Mouse (Mus musculus) limb, embryonic 14.5 days (tissue): Measurements from ENCODE around the gene Mcts2. TPM values are rescaled to one million over a fixed set of nuclear protein-coding genes. Genes with fewer than 3 reads are reported as not detected.
"Not testable (repeated sequence)": the region's sequence is repeated elsewhere in the genome, so short reads cannot be mapped to it uniquely, and the experiment has no call there.

ENCODE experiments used
- ATAC-seq: fragments of 200-750 bp; cut with Nextera tagmentation; 2 replicates; pipeline ENCODE4 v1.8.0; 2017; ENCODE audit warnings: low read depth, moderate number of reproducible peaks, moderate TSS enrichment; ENCODE audit not compliant: low FRiP score
- DNase-seq: peaks from one replicate; pipeline ENCODE4 v3.0.0-alpha.2; 2015; ENCODE audit warnings: low spot score
- H3K27ac ChIP-seq: fragments of 300-500 bp; sonication (generic); replicated peaks from 2 replicates; pipeline ENCODE4 v1.5.1; 2014; ENCODE audit warnings: low read depth, mild to moderate bottlenecking, low read length, moderate library complexity, mixed read lengths
- H3K27me3 ChIP-seq: fragments of 300-500 bp; sonication (generic); 2 replicates; pipeline ENCODE4 v1.6.1; 2014; ENCODE audit warnings: low read length, mixed read lengths; ENCODE audit not compliant: control insufficient read depth, insufficient read depth
- H3K36me3 ChIP-seq: fragments of 300-500 bp; sonication (generic); 2 replicates; pipeline ENCODE4 v1.6.1; 2014; ENCODE audit warnings: mild to moderate bottlenecking, low read length, moderate library complexity, mixed read lengths; ENCODE audit not compliant: control insufficient read depth, insufficient read depth
- H3K4me1 ChIP-seq: fragments of 300-500 bp; sonication (generic); 2 replicates; pipeline ENCODE4 v1.6.1; 2014; ENCODE audit warnings: antibody characterized with exemption, low read length, mixed read lengths; ENCODE audit not compliant: control insufficient read depth, insufficient read depth
- H3K4me2 ChIP-seq: fragments of 300-500 bp; sonication (generic); replicated peaks from 2 replicates; pipeline ENCODE4 v1.6.1; 2014; ENCODE audit warnings: low read depth, mild to moderate bottlenecking, low read length, moderate library complexity; ENCODE audit not compliant: severe bottlenecking
- H3K4me3 ChIP-seq: fragments of 300-500 bp; sonication (generic); replicated peaks from 2 replicates; pipeline ENCODE4 v1.5.1; 2014; ENCODE audit warnings: low read length
- H3K9ac ChIP-seq: fragments of 300-500 bp; sonication (generic); 2 replicates; pipeline ENCODE4 v1.6.1; 2014; ENCODE audit warnings: mild to moderate bottlenecking, low read depth, low read length, moderate library complexity; ENCODE audit not compliant: severe bottlenecking
- H3K9me3 ChIP-seq: fragments of 300-500 bp; sonication (generic); 2 replicates; pipeline ENCODE4 v1.6.1; 2016; ENCODE audit warnings: low read length; ENCODE audit not compliant: control insufficient read depth
- POLR2A ChIP-seq: fragments of 200-500 bp; IDR thresholded peaks from 2 replicates; pipeline ENCODE4 v1.8.0; 2012; ENCODE audit warnings: inconsistent platforms, mild to moderate bottlenecking, moderate library complexity, borderline replicate concordance; ENCODE audit not compliant: insufficient read depth, insufficient read length; ENCODE audit errors: extremely low read depth
- WGBS: fragments of 180-500 bp; shearing (Covaris S2); extraction: QIAGEN DNeasy Blood & Tissue Kit; methylation state at CpG from one replicate; pipeline ENCODE4 v1.1.7; 2014; 5-methylcytosine and 5-hydroxymethylcytosine counted together
- polyA plus RNA-seq, 2 experiments: library from polyadenylated mRNA; depleted of rRNA in 1 of 2; stranded (reverse) in 1 of 2; unstranded in 1 of 2; fragments of >200 nt; fragmentation: Nextera tagmentation in 1 of 2; extraction: Ambion mirVana in 1 of 2; gene quantifications; 2 replicates each; pipeline versions ENCODE4 v1.2.1 to v1.2.3; 2012 to 2014

Gene Mcts2
- polyA plus RNA-seq, 2 experiments = 18.6 to 27.2 TPM

GRCm38 (mm10) chr2:152653874-152654715, 32.7 kb upstream of the Mcts2 start:
- Histone ChIP-seq H3K27me3 (no peaks in the 10 kb centered on the region), H3K36me3 (no peaks in the 10 kb centered on the region), H3K4me2 (no peak overlapping the region), H3K4me3 (no peak overlapping the region), H3K27ac (no peak overlapping the region), H3K9me3 (no peaks in the 10 kb centered on the region), H3K9ac (no peak overlapping the region), H3K4me1 (no peaks in the 10 kb centered on the region)
- TF ChIP-seq POLR2A = no peak
- WGBS = 50% methylated on average over 14 of the region's 14 CpGs
- no peak for ATAC-seq
- no peak for DNase-seq

DNA sequence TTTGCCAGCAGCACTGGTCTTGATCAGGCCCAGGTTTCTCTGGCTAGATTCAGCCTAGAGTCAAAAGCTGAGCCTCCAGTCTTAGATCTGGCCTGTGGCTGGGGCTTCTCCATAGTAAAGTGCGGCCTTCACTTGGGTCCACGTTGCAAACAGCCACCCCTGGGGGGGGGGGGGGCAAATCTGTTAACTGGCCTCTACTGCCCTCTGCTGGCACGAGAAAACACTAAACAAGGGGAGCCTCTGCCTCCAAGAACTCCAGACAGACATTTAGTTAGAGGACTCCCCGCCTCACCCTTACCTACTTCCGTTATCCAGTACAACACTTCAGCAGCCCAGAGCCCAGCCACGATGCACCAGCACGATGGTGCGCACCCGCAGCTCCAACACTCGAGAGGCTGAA, 29.4 kb upstream of the Mcts2 start:
- no peak overlapping the region for H3K9ac ChIP-seq
- TF ChIP-seq POLR2A = no peak

DNA sequence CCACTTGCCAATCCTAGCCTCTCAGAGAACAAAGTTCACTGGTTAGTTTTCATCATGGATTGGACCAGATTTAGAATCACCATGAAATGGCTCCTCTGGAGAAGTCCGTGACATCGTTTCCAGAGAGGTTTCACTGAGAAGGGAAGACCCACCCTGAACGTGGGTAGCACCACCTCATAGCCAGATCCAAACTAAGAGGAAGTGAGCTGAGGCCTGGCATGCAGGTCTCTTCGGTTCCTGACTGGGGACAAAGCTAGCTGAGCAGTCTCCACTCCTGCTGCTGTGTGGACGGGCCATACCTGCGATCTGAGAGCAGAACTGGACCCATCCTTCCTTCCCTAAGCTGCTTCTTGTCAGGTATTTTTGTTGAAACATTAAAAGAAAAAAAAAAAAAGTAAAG, 25.7 kb upstream of the Mcts2 start:
- H3K9ac ChIP-seq = no peak overlapping the region
- WGBS = 79% methylated on average over 6 of the region's 6 CpGs
- no peak for TF ChIP-seq POLR2A

More for the DNA sequence above, 29.4 kb upstream of the Mcts2 start:
- no peaks in the 10 kb centered on the region for H3K36me3 ChIP-seq
- H3K27ac ChIP-seq = no peak overlapping the region
- no peaks in the 10 kb centered on the region for H3K4me1 ChIP-seq
- H3K27me3 ChIP-seq = no peaks in the 10 kb centered on the region
- ATAC-seq = no peak
- no peak for DNase-seq
- H3K9me3 ChIP-seq = no peaks in the 10 kb centered on the region
- no peak overlapping the region for H3K4me3 ChIP-seq
- 55% methylated on average over 10 of the region's 10 CpGs for WGBS
- no peak overlapping the region for H3K4me2 ChIP-seq

GRCm38 (mm10) chr2:152666191-152666590, 20.6 kb upstream of the Mcts2 start:
- DNase-seq, H3K27ac ChIP-seq, H3K4me1 ChIP-seq, H3K4me3 ChIP-seq, H3K36me3 ChIP-seq, H3K9me3 ChIP-seq, H3K9ac ChIP-seq, H3K4me2 ChIP-seq, ATAC-seq, H3K27me3 ChIP-seq: not testable (repeated sequence)
- WGBS = 51% methylated on average over 3 of the region's 3 CpGs

More for the DNA sequence above, 25.7 kb upstream of the Mcts2 start:
- Histone ChIP-seq H3K36me3 (no peaks in the 10 kb centered on the region), H3K27me3 (no peaks in the 10 kb centered on the region), H3K4me3 (no peak overlapping the region), H3K27ac (no peak overlapping the region), H3K9me3 (no peaks in the 10 kb centered on the region), H3K4me2 (no peak overlapping the region), H3K4me1 (no peaks in the 10 kb centered on the region)
- no peak for ATAC-seq
- DNase-seq = no peak

DNA sequence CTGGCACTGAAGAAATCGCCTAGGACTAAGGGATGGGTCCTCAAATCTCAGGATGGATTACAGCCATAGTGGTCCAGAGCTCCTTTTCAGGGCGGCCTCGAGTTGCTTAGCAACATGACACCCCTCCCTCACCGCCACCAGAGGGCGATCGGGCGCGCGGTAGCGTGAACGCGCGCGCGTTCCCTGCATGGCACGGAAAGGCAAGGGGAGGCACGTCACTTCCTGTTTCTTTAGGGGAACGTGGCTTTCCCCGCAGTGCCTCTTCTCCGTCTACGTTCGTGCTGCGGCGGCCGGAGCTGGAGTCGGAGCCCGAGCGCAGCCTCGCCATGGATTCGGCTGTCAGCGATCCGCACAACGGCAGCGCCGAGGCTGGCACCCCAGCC, 17.6 kb upstream of the Mcts2 start, which contains the start of gene H13:
TSS of gene H13 (plus strand) at position 206 of the 383 bp plus-strand sequence.
- H3K36me3 ChIP-seq = peaks cover 19% of the 10 kb centered on the region
- peak within 1 kb of the TSS; percentile 95 for H3K4me3 ChIP-seq
- peak; percentile 93 for DNase-seq
- H3K27ac ChIP-seq = peak within 1 kb of the TSS; percentile 98
- H3K27me3 ChIP-seq = no peaks in the 10 kb centered on the region
- no peaks in the 10 kb centered on the region for H3K9me3 ChIP-seq
- ATAC-seq = peak; percentile 80
- WGBS = under 1% methylated on average over 20 of the region's 35 CpGs
- peak within 1 kb of the TSS; percentile 67 for H3K4me2 ChIP-seq
- H3K4me1 ChIP-seq = peaks cover 27% of the 10 kb centered on the region
- TF ChIP-seq POLR2A = peak; percentile 89; the same call in 1 of the 2 replicates
- peak within 1 kb of the TSS; percentile 98 for H3K9ac ChIP-seq
